24 mouse cellular contexts compared by ENCODE assay signal in genomic region chr12:7959310-7959918, GRCm38 (mm10). TPM values are rescaled to one million over a fixed set of nuclear protein-coding genes. Genes with fewer than 3 reads are reported as not detected.
DNase-seq lines count a peak whose midpoint lies in the region; ATAC-seq lines count a peak whose summit lies in the region.
"Had no signal": no experiment of that assay in that cellular context is flagged by ENCODE, and none has a peak within 500 bp of the region (broad histone marks: within the 10 kb centered on the region; RNA-seq: fewer than 3 reads in every experiment).

No protein-coding gene starts in this region.

- H3K9me3 ChIP-seq in forebrain, embryonic 14.5 days (replicated peaks; ENCODE audit: control insufficient read depth, low read length): no peaks in the 10 kb centered on the region
- no peaks in the 10 kb centered on the region for H3K9me3 ChIP-seq in forebrain, embryonic 10.5 days
- no peaks in the 10 kb centered on the region for H3K9me3 ChIP-seq in forebrain, embryonic 16.5 days (ENCODE audit: control insufficient read depth, low read length)
- H3K9me3 ChIP-seq: embryonic facial prominence, embryonic 15.5 days; hindbrain, embryonic 12.5 days; hindbrain, embryonic 15.5 days had no signal

- no peak overlapping the region for H3K4me2 ChIP-seq in forebrain, embryonic 14.5 days (ENCODE audit: low read length)
- H3K4me2 ChIP-seq in forebrain, embryonic 16.5 days (ENCODE audit: low read length): no peak overlapping the region
- H3K4me2 ChIP-seq: embryonic facial prominence, embryonic 12.5 days; embryonic facial prominence, embryonic 15.5 days; heart, embryonic 11.5 days; hindbrain, embryonic 12.5 days; hindbrain, embryonic 15.5 days had no signal

- H3K27ac ChIP-seq in forebrain, embryonic 14.5 days (ENCODE audit: low read depth, low read length): no peak overlapping the region
- no peak overlapping the region for H3K27ac ChIP-seq in forebrain, embryonic 10.5 days
- peak overlapping the region; percentile 28; the same call in 1 of the 2 replicates for H3K27ac ChIP-seq in forebrain, embryonic 16.5 days (ENCODE audit: low read length)
- H3K27ac ChIP-seq: embryonic facial prominence, embryonic 12.5 days; embryonic facial prominence, embryonic 15.5 days; gastrocnemius, adult 2 months; hindbrain, embryonic 12.5 days; hindbrain, embryonic 15.5 days had no signal

- DNase-seq in forebrain, embryonic 14.5 days (ENCODE audit: low spot score): peak; percentile 67
- DNase-seq in forebrain, embryonic 10.5 days (ENCODE audit: extremely low spot score, low spot score): no peak
- peak; percentile 53 for DNase-seq in retina, postnatal 1 day
- no peak for DNase-seq in retina, embryonic 14.5 days (ENCODE audit: low spot score)
- no peak for DNase-seq in embryo, embryonic 11 days
- DNase-seq: adrenal gland, adult 8-10 months; adrenal gland, postnatal 25 days; cerebellum, adult 11 months; cerebellum, adult 2 months; cerebellum, adult 9-11 months; gastrocnemius, adult 2 months; gastrocnemius, postnatal 14 days; heart, adult 11 months; kidney, adult 2 months had no signal

- ATAC-seq in forebrain, embryonic 14.5 days: peak; percentile 80
- peak; percentile 85 for ATAC-seq in forebrain, embryonic 16.5 days
- ATAC-seq: activated CD4-positive, CD25-positive, alpha-beta regulatory T cell, adult 4 months; CD4-positive, CD25-positive, alpha-beta regulatory T cell, adult 4 months; intestine, postnatal 0 days had no signal

- H3K4me1 ChIP-seq in forebrain, embryonic 14.5 days (ENCODE audit: control insufficient read depth, insufficient read depth, low read length): no peaks in the 10 kb centered on the region
- no peaks in the 10 kb centered on the region for H3K4me1 ChIP-seq in forebrain, embryonic 10.5 days
- H3K4me1 ChIP-seq in forebrain, embryonic 16.5 days (replicated peaks; ENCODE audit: control insufficient read depth, insufficient read depth, low read length): peaks cover 15% of the 10 kb centered on the region
- H3K4me1 ChIP-seq: hindbrain, embryonic 12.5 days; hindbrain, embryonic 15.5 days had no signal

- no peaks in the 10 kb centered on the region for H3K36me3 ChIP-seq in forebrain, embryonic 14.5 days (ENCODE audit: control insufficient read depth, insufficient read depth, low read length)
- H3K36me3 ChIP-seq in forebrain, embryonic 10.5 days (replicated peaks): no peaks in the 10 kb centered on the region
- H3K36me3 ChIP-seq in forebrain, embryonic 16.5 days (ENCODE audit: control insufficient read depth, insufficient read depth): no peaks in the 10 kb centered on the region
- H3K36me3 ChIP-seq: embryonic facial prominence, embryonic 12.5 days; embryonic facial prominence, embryonic 15.5 days; hindbrain, embryonic 12.5 days; hindbrain, embryonic 15.5 days had no signal

- no peak overlapping the region for H3K4me3 ChIP-seq in forebrain, embryonic 14.5 days (ENCODE audit: low read depth, low read length)
- no peak overlapping the region for H3K4me3 ChIP-seq in forebrain, embryonic 10.5 days
- H3K4me3 ChIP-seq in forebrain, embryonic 16.5 days (replicated peaks; ENCODE audit: low read length): no peak overlapping the region
- H3K4me3 ChIP-seq: embryonic facial prominence, embryonic 12.5 days; embryonic facial prominence, embryonic 15.5 days; gastrocnemius, adult 2 months; hindbrain, embryonic 12.5 days; hindbrain, embryonic 15.5 days had no signal

- 62% methylated on average over 6 of the region's 6 CpGs for WGBS in forebrain, embryonic 14.5 days
- WGBS in forebrain, embryonic 10.5 days: 90% methylated on average over 6 of the region's 6 CpGs
- WGBS in forebrain, embryonic 16.5 days: 38% methylated on average over 6 of the region's 6 CpGs

- no peak overlapping the region for H3K9ac ChIP-seq in forebrain, embryonic 14.5 days (ENCODE audit: low read length)
- H3K9ac ChIP-seq in forebrain, embryonic 16.5 days (replicated peaks; ENCODE audit: low read depth, low read length): no peak overlapping the region
- H3K9ac ChIP-seq: embryonic facial prominence, embryonic 12.5 days; embryonic facial prominence, embryonic 15.5 days; hindbrain, embryonic 12.5 days; hindbrain, embryonic 15.5 days had no signal

- no peaks in the 10 kb centered on the region for H3K27me3 ChIP-seq in forebrain, embryonic 14.5 days (replicated peaks; ENCODE audit: control insufficient read depth, insufficient read depth, low read length)
- no peaks in the 10 kb centered on the region for H3K27me3 ChIP-seq in forebrain, embryonic 10.5 days (ENCODE audit: poor library complexity, severe bottlenecking)
- H3K27me3 ChIP-seq in forebrain, embryonic 16.5 days (replicated peaks; ENCODE audit: control insufficient read depth, insufficient read depth, low read length): no peaks in the 10 kb centered on the region
- H3K27me3 ChIP-seq: embryonic facial prominence, embryonic 12.5 days; hindbrain, embryonic 12.5 days; hindbrain, embryonic 15.5 days had no signal

RNA-seq across cellular contexts. Expression of gene Apob, which starts 18.0 kb away (rescaled TPM):
- polyA plus RNA-seq in forebrain, embryonic 14.5 days (2014; fragmentation: Nextera tagmentation; extraction: Ambion mirVana): 0.05 and 0.20 TPM in 2 replicates
- 0.06 and 0.09 TPM in 2 replicates for polyA plus RNA-seq in forebrain, embryonic 10.5 days (2016; fragmentation: Nextera tagmentation; extraction: Ambion mirVana)
- 0.03 and 0.07 TPM in 2 replicates for polyA plus RNA-seq in forebrain, embryonic 16.5 days (2015; fragmentation: Nextera tagmentation; extraction: Ambion mirVana)
- polyA plus RNA-seq: heart, postnatal 0 days had no signal

Comparison
In these comparisons a context has a peak if more than half of its experiments do, and no peak if none do; other contexts are left out.
1. DNase-seq: peak in forebrain, embryonic 14.5 days (single experiment) and retina, postnatal 1 day (single experiment); none in forebrain, embryonic 10.5 days (single experiment), retina, embryonic 14.5 days (single experiment) and embryo, embryonic 11 days (single experiment).